Mouse (Mus musculus) midbrain, postnatal 0 days (tissue): ENCODE measurements around the gene Lmtk3. TPM values are rescaled to one million over a fixed set of nuclear protein-coding genes. Genes with fewer than 3 reads are reported as not detected.

ENCODE experiments used
- ATAC-seq: fragments of 200-750 bp; cut with Nextera tagmentation; 2 replicates; pipeline ENCODE4 v1.8.0; 2017; ENCODE audit warnings: moderate number of reproducible peaks, mild to moderate bottlenecking, moderate TSS enrichment, moderate library complexity; ENCODE audit not compliant: low FRiP score
- DNase-seq: peaks from one replicate; pipeline ENCODE4 v3.0.0-alpha.2; 2015; ENCODE audit warnings: low spot score
- H3K27ac ChIP-seq: fragments of 300-500 bp; sonication (generic); 2 replicates; pipeline ENCODE4 v1.5.1; 2014; ENCODE audit warnings: low read depth, mild to moderate bottlenecking, low read length, mixed read lengths
- H3K27me3 ChIP-seq: fragments of 300-500 bp; sonication (generic); 2 replicates; pipeline ENCODE4 v1.6.1; 2014; ENCODE audit warnings: low read length, control low read depth, mixed read lengths; ENCODE audit not compliant: insufficient read depth
- H3K36me3 ChIP-seq: fragments of 300-500 bp; sonication (generic); 2 replicates; pipeline ENCODE4 v1.6.1; 2014; ENCODE audit warnings: low read length, control low read depth, mixed read lengths; ENCODE audit not compliant: insufficient read depth
- H3K4me1 ChIP-seq: fragments of 300-500 bp; sonication (generic); 2 replicates; pipeline ENCODE4 v1.6.1; 2014; ENCODE audit warnings: mild to moderate bottlenecking, control low read depth, antibody characterized with exemption, low read length, mixed read lengths; ENCODE audit not compliant: insufficient read depth
- H3K4me2 ChIP-seq: fragments of 300-500 bp; sonication (generic); 2 replicates; pipeline ENCODE4 v1.6.1; 2014; ENCODE audit warnings: low read depth, mild to moderate bottlenecking, low read length, mixed read lengths; ENCODE audit not compliant: poor library complexity, severe bottlenecking
- H3K4me3 ChIP-seq: fragments of 300-500 bp; sonication (generic); 2 replicates; pipeline ENCODE4 v1.5.1; 2014; ENCODE audit warnings: low read depth, mild to moderate bottlenecking, low read length, moderate library complexity
- H3K9ac ChIP-seq: fragments of 300-500 bp; sonication (generic); replicated peaks from 2 replicates; pipeline ENCODE4 v1.6.1; 2014; ENCODE audit warnings: mild to moderate bottlenecking, low read length, moderate library complexity, mixed read lengths; ENCODE audit not compliant: poor library complexity, severe bottlenecking
- H3K9me3 ChIP-seq: fragments of 300-500 bp; sonication (generic); 2 replicates; pipeline ENCODE4 v1.6.1; 2016; ENCODE audit warnings: low read length, control low read depth
- CTCF ChIP-seq: IDR thresholded peaks from 2 replicates; pipeline ENCODE4 v1.5.1; 2016; ENCODE audit warnings: antibody characterized with exemption, mild to moderate bottlenecking
- WGBS: fragments of 180-500 bp; shearing (Covaris S2); extraction: QIAGEN DNeasy Blood & Tissue Kit; methylation state at CpG from one replicate; pipeline ENCODE4 v1.1.7; 2014; 5-methylcytosine and 5-hydroxymethylcytosine counted together
- polyA plus RNA-seq: library from polyadenylated mRNA; unstranded; fragments of >200 nt; fragmentation: Nextera tagmentation; extraction: Ambion mirVana; gene quantifications from 2 replicates; pipeline ENCODE4 v1.2.1, GENCODE M21; 2015
- total RNA-seq: library from RNA; depleted of rRNA; stranded (reverse); fragments of >200 nt; gene quantifications from 2 replicates; pipeline ENCODE4 v1.2.3, GENCODE M21; 2014

Lmtk3 gene
- total and polyA plus RNA-seq, 2 experiments from 2014 or later: 19.1 to 170 TPM

DNA sequence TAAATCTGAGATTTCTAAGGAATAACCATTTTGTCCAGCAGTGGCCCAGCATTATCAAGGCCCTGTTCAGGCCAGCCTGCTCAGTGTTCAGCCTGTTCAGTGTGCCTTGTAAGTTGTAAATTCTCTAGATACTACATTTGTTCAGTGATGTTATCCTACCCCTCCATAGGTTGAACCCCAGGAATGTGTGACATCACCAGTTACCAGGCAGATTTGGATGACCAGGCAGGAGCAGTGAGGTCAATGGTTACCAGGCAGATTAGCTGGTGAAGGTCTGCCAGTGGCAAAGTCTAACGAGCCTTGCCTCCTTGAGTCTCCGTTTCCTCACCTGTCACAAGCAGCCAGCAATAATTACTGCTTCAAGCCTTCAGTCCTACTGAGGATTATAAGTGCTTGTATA, 39.2 kb upstream of the Lmtk3 start:
- no peak for TF ChIP-seq CTCF
- Histone ChIP-seq H3K9me3 (no peaks in the 10 kb centered on the region), H3K27me3 (no peaks in the 10 kb centered on the region), H3K4me2 (no peak overlapping the region), H3K4me3 (no peak overlapping the region), H3K4me1 (no peaks in the 10 kb centered on the region), H3K27ac (no peak overlapping the region), H3K36me3 (no peaks in the 10 kb centered on the region), H3K9ac (no peak overlapping the region)
- ATAC-seq (no peak), DNase-seq (peak; percentile 78)
- 46% methylated on average over 2 of the region's 2 CpGs for WGBS

DNA sequence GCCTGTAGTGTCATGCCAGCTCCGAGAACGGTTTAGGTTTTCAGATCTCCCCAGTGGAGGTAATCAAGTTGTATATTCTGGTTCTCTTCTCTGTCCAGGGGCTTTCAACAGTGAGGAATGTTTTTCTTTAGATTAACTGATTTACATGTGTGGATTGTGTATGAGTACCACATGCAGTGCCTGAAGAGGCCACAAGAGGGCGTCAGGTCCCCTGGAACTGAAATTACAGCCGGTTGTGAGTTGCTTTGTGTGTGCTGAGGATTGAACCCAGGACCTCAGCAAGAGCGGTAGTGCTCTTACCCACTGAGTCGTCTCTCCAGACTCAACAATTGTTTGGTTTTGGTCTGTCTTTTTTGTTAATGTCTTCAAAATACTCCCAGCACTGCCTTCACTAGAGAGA, 37.0 kb upstream of the Lmtk3 start:
- Histone ChIP-seq H3K9me3 (no peaks in the 10 kb centered on the region), H3K27ac (no peak overlapping the region), H3K4me3 (no peak overlapping the region), H3K4me2 (no peak overlapping the region), H3K9ac (no peak overlapping the region), H3K36me3 (no peaks in the 10 kb centered on the region), H3K4me1 (no peaks in the 10 kb centered on the region), H3K27me3 (no peaks in the 10 kb centered on the region)
- WGBS: 63% methylated on average over 6 of the region's 6 CpGs
- no peak for DNase-seq
- no peak for ATAC-seq
- TF ChIP-seq CTCF: peak; percentile 58

DNA sequence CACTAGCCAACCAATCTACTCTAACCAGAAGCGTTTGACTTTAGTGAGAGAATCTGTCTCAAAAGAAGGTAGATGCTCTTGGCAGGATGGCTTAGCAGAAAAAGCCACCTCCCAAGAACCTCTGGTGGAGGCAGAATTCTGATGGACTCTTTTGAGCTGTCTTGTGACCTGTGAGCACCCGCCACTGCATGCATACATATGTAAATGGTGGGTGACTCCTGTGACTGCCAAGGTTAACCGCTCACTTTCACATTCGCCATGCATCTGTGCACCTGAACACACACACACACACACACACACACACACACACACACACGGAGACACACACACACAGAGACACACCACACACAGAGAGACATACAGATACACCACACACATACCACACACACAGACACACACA, 36.1 kb upstream of the Lmtk3 start:
- Histone ChIP-seq H3K27ac (no peak overlapping the region), H3K36me3 (no peaks in the 10 kb centered on the region), H3K27me3 (no peaks in the 10 kb centered on the region), H3K9ac (no peak overlapping the region), H3K4me2 (no peak overlapping the region), H3K4me3 (no peak overlapping the region), H3K9me3 (no peaks in the 10 kb centered on the region), H3K4me1 (no peaks in the 10 kb centered on the region)
- DNase-seq: no peak
- no peak for TF ChIP-seq CTCF
- no peak for ATAC-seq
- WGBS: 80% methylated on average over 5 of the region's 5 CpGs

DNA sequence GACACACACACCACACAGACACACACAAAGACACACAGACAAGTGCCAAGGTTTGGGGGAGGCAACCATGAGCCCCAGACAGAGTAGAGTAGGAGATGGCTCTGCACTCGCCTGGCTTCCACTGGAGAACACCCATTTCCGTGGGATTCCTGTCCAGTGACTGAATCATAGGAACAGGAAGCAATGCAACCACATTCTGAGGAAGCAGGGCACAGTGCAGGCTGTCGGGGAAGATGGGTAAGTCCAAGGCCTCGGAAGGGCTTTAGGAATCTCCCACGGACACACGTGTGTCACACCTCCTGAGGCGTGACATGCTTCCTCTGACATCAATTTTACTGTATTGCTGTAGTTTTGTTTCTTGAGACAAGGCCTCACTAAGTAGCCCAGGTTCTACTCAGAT, 35.4 kb upstream of the Lmtk3 start:
- no peak for TF ChIP-seq CTCF
- DNase-seq: no peak
- no peak for ATAC-seq
- Histone ChIP-seq H3K27ac (no peak overlapping the region), H3K9me3 (no peaks in the 10 kb centered on the region), H3K4me3 (no peak overlapping the region), H3K4me2 (no peak overlapping the region), H3K9ac (no peak overlapping the region), H3K36me3 (no peaks in the 10 kb centered on the region), H3K27me3 (no peaks in the 10 kb centered on the region), H3K4me1 (no peaks in the 10 kb centered on the region)
- WGBS: 87% methylated on average over 7 of the region's 7 CpGs

DNA sequence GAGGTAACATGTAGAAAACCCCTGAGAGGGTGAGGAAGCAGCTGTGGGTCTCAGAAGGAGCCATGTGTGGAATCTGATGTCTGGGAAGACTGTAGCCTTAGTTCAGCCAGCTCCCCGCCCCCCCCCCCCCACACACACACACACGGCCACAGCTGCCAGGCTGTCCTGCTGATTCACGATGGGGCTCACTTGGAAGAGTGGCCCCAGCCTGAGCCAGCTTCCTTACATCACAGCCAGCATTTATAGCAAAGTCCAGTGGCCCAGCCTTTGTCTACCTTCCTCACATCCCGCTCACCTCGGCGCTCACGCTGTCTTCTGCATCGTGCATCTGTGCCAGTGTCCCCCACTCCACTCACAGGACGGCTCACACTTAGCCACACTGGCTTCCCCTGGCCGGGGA, 34.1 kb upstream of the Lmtk3 start:
- no peak overlapping the region for H3K4me3 ChIP-seq
- H3K36me3 ChIP-seq: no peaks in the 10 kb centered on the region
- WGBS: 55% methylated on average over 9 of the region's 10 CpGs
- H3K9me3 ChIP-seq: no peaks in the 10 kb centered on the region
- H3K9ac ChIP-seq: no peak overlapping the region
- H3K27me3 ChIP-seq: no peaks in the 10 kb centered on the region
- ATAC-seq: no peak
- H3K4me2 ChIP-seq: no peak overlapping the region
- no peak for TF ChIP-seq CTCF
- no peak overlapping the region for H3K27ac ChIP-seq
- no peak for DNase-seq
- H3K4me1 ChIP-seq: no peaks in the 10 kb centered on the region

DNA sequence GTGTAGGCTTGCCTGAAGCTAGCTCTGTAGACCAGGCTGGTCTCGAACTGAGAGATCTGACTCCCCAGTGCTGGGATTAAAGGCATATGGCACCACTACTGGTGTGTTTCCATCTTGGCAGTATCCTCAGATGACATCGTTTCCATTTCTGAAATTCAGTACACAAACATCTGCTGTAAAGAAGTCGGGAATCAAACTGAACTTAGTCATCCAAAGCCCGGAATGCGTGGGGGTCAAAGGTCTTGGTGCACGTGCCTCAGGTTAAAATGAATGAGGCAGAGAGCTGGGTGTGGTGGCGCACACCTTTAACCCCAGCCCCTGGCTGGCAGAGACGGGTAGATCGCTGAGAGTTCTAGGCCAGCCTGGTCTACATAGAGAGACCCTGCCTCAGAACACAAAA, 33.4 kb upstream of the Lmtk3 start:
- H3K27ac ChIP-seq: no peak overlapping the region
- H3K27me3 ChIP-seq: no peaks in the 10 kb centered on the region
- H3K4me2 ChIP-seq: no peak overlapping the region
- no peak for DNase-seq
- no peaks in the 10 kb centered on the region for H3K9me3 ChIP-seq
- H3K36me3 ChIP-seq: no peaks in the 10 kb centered on the region
- WGBS: 80% methylated on average over 9 of the region's 9 CpGs
- no peak for TF ChIP-seq CTCF
- no peaks in the 10 kb centered on the region for H3K4me1 ChIP-seq
- no peak for ATAC-seq
- no peak overlapping the region for H3K9ac ChIP-seq
- H3K4me3 ChIP-seq: no peak overlapping the region
